Mouse (Mus musculus): ENCODE results near the gene Ncs1. TPM values are rescaled to one million over a fixed set of nuclear protein-coding genes. Genes with fewer than 3 reads are reported as not detected.

Ncs1 gene
- polyA plus RNA-seq, 1 experiment from 2014 or later = 151 TPM

- H3K4me2 ChIP-seq (ENCODE audit: low read length) = peak overlapping the region; percentile 22; the same call in 1 of the 2 replicates
- H3K9ac ChIP-seq (ENCODE audit: low read depth, low read length) = no peak overlapping the region
- peaks cover 2% of the 10 kb centered on the region; the same call in 1 of the 2 replicates for H3K4me1 ChIP-seq (ENCODE audit: control insufficient read depth, insufficient read depth, low read depth, low read length)
- WGBS = 42% methylated on average over 4 of the region's 4 CpGs
- H3K9me3 ChIP-seq (ENCODE audit: control insufficient read depth, low read length) = no peaks in the 10 kb centered on the region
- no peaks in the 10 kb centered on the region for H3K27me3 ChIP-seq (replicated peaks; ENCODE audit: control insufficient read depth, insufficient read depth, low read length)
- peaks cover 2% of the 10 kb centered on the region; the same call in 1 of the 2 replicates for H3K36me3 ChIP-seq (ENCODE audit: control insufficient read depth, insufficient read depth, low read length)
- no peak overlapping the region for H3K4me3 ChIP-seq (ENCODE audit: low read length)
- ATAC-seq = no peak
- no peak overlapping the region for H3K27ac ChIP-seq (ENCODE audit: low read depth, low read length)
Observed at GRCm38 (mm10) chr2:31298814-31299213, 53.2 kb downstream of the Ncs1 start.

- no peak for ATAC-seq
- H3K9ac ChIP-seq (ENCODE audit: low read depth, low read length) = no peak overlapping the region
- no peak overlapping the region for H3K27ac ChIP-seq (ENCODE audit: low read depth, low read length)
- no peaks in the 10 kb centered on the region for H3K9me3 ChIP-seq (ENCODE audit: control insufficient read depth, low read length)
- H3K36me3 ChIP-seq (ENCODE audit: control insufficient read depth, insufficient read depth, low read length) = no peaks in the 10 kb centered on the region
- H3K27me3 ChIP-seq (replicated peaks; ENCODE audit: control insufficient read depth, insufficient read depth, low read length) = no peaks in the 10 kb centered on the region
- H3K4me3 ChIP-seq (ENCODE audit: low read length) = no peak overlapping the region
- peak overlapping the region; percentile 22; the same call in 1 of the 2 replicates for H3K4me2 ChIP-seq (ENCODE audit: low read length)
- H3K4me1 ChIP-seq (ENCODE audit: control insufficient read depth, insufficient read depth, low read depth, low read length) = peaks cover 2% of the 10 kb centered on the region; the same call in 1 of the 2 replicates
- 19% methylated on average over 4 of the region's 4 CpGs for WGBS
Observed at GRCm38 (mm10) chr2:31299266-31299665, 53.6 kb downstream of the Ncs1 start.

- 81% methylated on average over 10 of the region's 10 CpGs for WGBS
Observed at GRCm38 (mm10) chr2:31299996-31300395, 54.4 kb downstream of the Ncs1 start.

GRCm38 (mm10) chr2:31303177-31303576 is 57.6 kb downstream of the Ncs1 start:
- Histone ChIP-seq H3K4me3 (ENCODE audit: low read length) (no peak overlapping the region), H3K9ac (ENCODE audit: low read depth, low read length) (no peak overlapping the region), H3K36me3 (ENCODE audit: control insufficient read depth, insufficient read depth, low read length) (no peaks in the 10 kb centered on the region), H3K27me3 (replicated peaks; ENCODE audit: control insufficient read depth, insufficient read depth, low read length) (no peaks in the 10 kb centered on the region), H3K4me2 (ENCODE audit: low read length) (no peak overlapping the region), H3K27ac (ENCODE audit: low read depth, low read length) (no peak overlapping the region), H3K4me1 (ENCODE audit: control insufficient read depth, insufficient read depth, low read depth, low read length) (0 out of 2 replicates have a peak, but pooled peaks cover 2% of the 10 kb centered on the region), H3K9me3 (ENCODE audit: control insufficient read depth, low read length) (no peaks in the 10 kb centered on the region)
- no peak for ATAC-seq
- 82% methylated on average over 9 of the region's 9 CpGs for WGBS

More at GRCm38 (mm10) chr2:31299996-31300395, 54.4 kb downstream of the Ncs1 start:
- H3K27me3 ChIP-seq (replicated peaks; ENCODE audit: control insufficient read depth, insufficient read depth, low read length) = no peaks in the 10 kb centered on the region
- no peaks in the 10 kb centered on the region for H3K9me3 ChIP-seq (ENCODE audit: control insufficient read depth, low read length)
- no peak overlapping the region for H3K9ac ChIP-seq (ENCODE audit: low read depth, low read length)
- H3K36me3 ChIP-seq (ENCODE audit: control insufficient read depth, insufficient read depth, low read length) = no peaks in the 10 kb centered on the region
- no peak overlapping the region for H3K27ac ChIP-seq (ENCODE audit: low read depth, low read length)
- H3K4me2 ChIP-seq (ENCODE audit: low read length) = no peak overlapping the region
- H3K4me1 ChIP-seq (ENCODE audit: control insufficient read depth, insufficient read depth, low read depth, low read length) = peaks cover 2% of the 10 kb centered on the region; the same call in 1 of the 2 replicates
- no peak for ATAC-seq
- no peak overlapping the region for H3K4me3 ChIP-seq (ENCODE audit: low read length)

GRCm38 (mm10) chr2:31304191-31304590 is 58.6 kb downstream of the Ncs1 start:
- no peaks in the 10 kb centered on the region for H3K4me1 ChIP-seq (ENCODE audit: control insufficient read depth, insufficient read depth, low read depth, low read length)
- H3K27ac ChIP-seq (ENCODE audit: low read depth, low read length) = no peak overlapping the region
- 77% methylated on average over 9 of the region's 9 CpGs for WGBS

GRCm38 (mm10) chr2:31304801-31305665 is 59.4 kb downstream of the Ncs1 start:
- ATAC-seq = no peak
- WGBS = 77% methylated on average over 22 of the region's 22 CpGs
- no peaks in the 10 kb centered on the region for H3K27me3 ChIP-seq (replicated peaks; ENCODE audit: control insufficient read depth, insufficient read depth, low read length)

More at GRCm38 (mm10) chr2:31304191-31304590, 58.6 kb downstream of the Ncs1 start:
- Histone ChIP-seq H3K4me2 (ENCODE audit: low read length) (no peak overlapping the region), H3K4me3 (ENCODE audit: low read length) (no peak overlapping the region), H3K9ac (ENCODE audit: low read depth, low read length) (no peak overlapping the region), H3K9me3 (ENCODE audit: control insufficient read depth, low read length) (no peaks in the 10 kb centered on the region), H3K27me3 (replicated peaks; ENCODE audit: control insufficient read depth, insufficient read depth, low read length) (no peaks in the 10 kb centered on the region), H3K36me3 (ENCODE audit: control insufficient read depth, insufficient read depth, low read length) (no peaks in the 10 kb centered on the region)
- no peak for ATAC-seq

GRCm38 (mm10) chr2:31305684-31306083 is 60.1 kb downstream of the Ncs1 start:
- Histone ChIP-seq H3K27ac (ENCODE audit: low read depth, low read length) (no peak overlapping the region), H3K9me3 (ENCODE audit: control insufficient read depth, low read length) (no peaks in the 10 kb centered on the region), H3K4me2 (ENCODE audit: low read length) (no peak overlapping the region), H3K4me3 (ENCODE audit: low read length) (no peak overlapping the region), H3K4me1 (ENCODE audit: control insufficient read depth, insufficient read depth, low read depth, low read length) (no peaks in the 10 kb centered on the region), H3K36me3 (ENCODE audit: control insufficient read depth, insufficient read depth, low read length) (no peaks in the 10 kb centered on the region), H3K27me3 (replicated peaks; ENCODE audit: control insufficient read depth, insufficient read depth, low read length) (no peaks in the 10 kb centered on the region), H3K9ac (ENCODE audit: low read depth, low read length) (no peak overlapping the region)
- WGBS = 45% methylated on average over 4 of the region's 4 CpGs
- no peak for ATAC-seq

More at GRCm38 (mm10) chr2:31304801-31305665, 59.4 kb downstream of the Ncs1 start:
- Histone ChIP-seq H3K4me3 (ENCODE audit: low read length) (no peak overlapping the region), H3K36me3 (ENCODE audit: control insufficient read depth, insufficient read depth, low read length) (no peaks in the 10 kb centered on the region), H3K9ac (ENCODE audit: low read depth, low read length) (no peak overlapping the region), H3K9me3 (ENCODE audit: control insufficient read depth, low read length) (no peaks in the 10 kb centered on the region), H3K27ac (ENCODE audit: low read depth, low read length) (no peak overlapping the region), H3K4me1 (ENCODE audit: control insufficient read depth, insufficient read depth, low read depth, low read length) (no peaks in the 10 kb centered on the region), H3K4me2 (ENCODE audit: low read length) (no peak overlapping the region)

- Histone ChIP-seq H3K4me2 (ENCODE audit: low read length) (no peak overlapping the region), H3K9ac (ENCODE audit: low read depth, low read length) (no peak overlapping the region), H3K9me3 (ENCODE audit: control insufficient read depth, low read length) (no peaks in the 10 kb centered on the region), H3K27ac (ENCODE audit: low read depth, low read length) (no peak overlapping the region), H3K27me3 (replicated peaks; ENCODE audit: control insufficient read depth, insufficient read depth, low read length) (peaks cover 5% of the 10 kb centered on the region; the same call in 1 of the 2 replicates), H3K4me3 (ENCODE audit: low read length) (no peak overlapping the region), H3K4me1 (ENCODE audit: control insufficient read depth, insufficient read depth, low read depth, low read length) (no peaks in the 10 kb centered on the region), H3K36me3 (ENCODE audit: control insufficient read depth, insufficient read depth, low read length) (no peaks in the 10 kb centered on the region)
- 67% methylated on average over 4 of the region's 4 CpGs for WGBS
- no peak for ATAC-seq
Observed at GRCm38 (mm10) chr2:31308257-31308656, 62.6 kb downstream of the Ncs1 start.

GRCm38 (mm10) chr2:31309549-31309948 is 63.9 kb downstream of the Ncs1 start:
- Histone ChIP-seq H3K4me3 (ENCODE audit: low read length) (no peak overlapping the region), H3K9me3 (ENCODE audit: control insufficient read depth, low read length) (no peaks in the 10 kb centered on the region), H3K4me1 (ENCODE audit: control insufficient read depth, insufficient read depth, low read depth, low read length) (peaks cover 6% of the 10 kb centered on the region), H3K27me3 (replicated peaks; ENCODE audit: control insufficient read depth, insufficient read depth, low read length) (peaks cover 18% of the 10 kb centered on the region), H3K9ac (ENCODE audit: low read depth, low read length) (no peak overlapping the region), H3K4me2 (ENCODE audit: low read length) (no peak overlapping the region), H3K36me3 (ENCODE audit: control insufficient read depth, insufficient read depth, low read length) (no peaks in the 10 kb centered on the region), H3K27ac (ENCODE audit: low read depth, low read length) (no peak overlapping the region)
- WGBS = 56% methylated on average over 15 of the region's 15 CpGs
- no peak for ATAC-seq
